Mouse (Mus musculus): ENCODE data around the gene Porcn. TPM values are rescaled to one million over a fixed set of nuclear protein-coding genes. Genes with fewer than 3 reads are reported as not detected.
A peak's percentile ranks its signal among the peaks of the same experiment; 100 is the strongest.

Porcn gene
- 10 to 100 TPM; 65.8 to 67.9 TPM for total RNA-seq (2021)

GRCm38 (mm10) chrX:8206015-8206693 is at the start of gene Porcn:
Gene Porcn, minus strand, starts transcription at chrX:8206525.
- intact Hi-C loops (cut with DNase I): loop anchor here (5.0 kb wide), 1 partner anchor 41 kb away; no protein-coding TSS in a partner anchor
- peak; percentile 75 to 91 for DNase-seq (ENCODE audit: extremely low spot score in 1 of 2, low spot score in 2 of 2)

GRCm38 (mm10) chrX:8255807-8256206 is 49.5 kb upstream of the Porcn start:
- intact Hi-C loops (cut with DNase I): no loop called here

GRCm38 (mm10) chrX:8253711-8254110 is 47.4 kb upstream of the Porcn start:
- DNase-seq (ENCODE audit: extremely low spot score in 1 of 2, low spot score in 2 of 2): no peak
- intact Hi-C loops (cut with DNase I): loop anchor here (5.0 kb wide), 1 partner anchor 86 kb away; no protein-coding TSS in a partner anchor

More at GRCm38 (mm10) chrX:8255807-8256206, 49.5 kb upstream of the Porcn start:
- no peak for DNase-seq (ENCODE audit: extremely low spot score in 1 of 2, low spot score in 2 of 2)

- intact Hi-C loops (cut with DNase I): loop anchor here (5.0 kb wide), 1 partner anchor 85 kb away; no protein-coding TSS in a partner anchor
Observed at GRCm38 (mm10) chrX:8252334-8253285, 46.3 kb upstream of the Porcn start, which contains the start of gene Ftsj1. Gene Ftsj1, minus strand, starts transcription at chrX:8252406.

GRCm38 (mm10) chrX:8251789-8252333 is 45.5 kb upstream of the Porcn start:
- no peak for DNase-seq (ENCODE audit: extremely low spot score in 1 of 2, low spot score in 2 of 2)
- intact Hi-C loops (cut with DNase I): loop anchor here (5.0 kb wide), 1 partner anchor 85 kb away; no protein-coding TSS in a partner anchor

More at GRCm38 (mm10) chrX:8252334-8253285, 46.3 kb upstream of the Porcn start, which contains the start of gene Ftsj1:
- peak; percentile 80 to 85 for DNase-seq (ENCODE audit: extremely low spot score in 1 of 2, low spot score in 2 of 2)

GRCm38 (mm10) chrX:8248542-8249120 is 42.3 kb upstream of the Porcn start:
- intact Hi-C loops (cut with DNase I): loop anchor here (5.0 kb wide), 1 partner anchor 41 kb away; the partner anchor contains the start of gene Porcn
- DNase-seq (ENCODE audit: extremely low spot score in 1 of 2, low spot score in 2 of 2): no peak

- no peak for DNase-seq (ENCODE audit: extremely low spot score in 1 of 2, low spot score in 2 of 2)
- intact Hi-C loops (cut with DNase I): loop anchor here (5.0 kb wide), 1 partner anchor 40 kb away; the partner anchor contains the start of gene Porcn
Observed at GRCm38 (mm10) chrX:8247680-8248079, 41.4 kb upstream of the Porcn start.

- no peak for DNase-seq (ENCODE audit: extremely low spot score in 1 of 2, low spot score in 2 of 2)
- intact Hi-C loops (cut with DNase I): no loop called here
Observed at GRCm38 (mm10) chrX:8238804-8239395, 32.6 kb upstream of the Porcn start.

GRCm38 (mm10) chrX:8236704-8237103 is 30.4 kb upstream of the Porcn start:
- intact Hi-C loops (cut with DNase I): no loop called here
- DNase-seq (ENCODE audit: extremely low spot score in 1 of 2, low spot score in 2 of 2): no peak

GRCm38 (mm10) chrX:8233602-8234001 is 27.3 kb upstream of the Porcn start:
- no peak for DNase-seq (ENCODE audit: extremely low spot score in 1 of 2, low spot score in 2 of 2)
- intact Hi-C loops (cut with DNase I): no loop called here

GRCm38 (mm10) chrX:8230272-8230671 is 23.9 kb upstream of the Porcn start:
- no peak for DNase-seq (ENCODE audit: extremely low spot score in 1 of 2, low spot score in 2 of 2)
- intact Hi-C loops (cut with DNase I): no loop called here

- intact Hi-C loops (cut with DNase I): no loop called here
- no peak for DNase-seq (ENCODE audit: extremely low spot score in 1 of 2, low spot score in 2 of 2)
Observed at GRCm38 (mm10) chrX:8223473-8223872, 17.1 kb upstream of the Porcn start.

GRCm38 (mm10) chrX:8222678-8223421 is 16.5 kb upstream of the Porcn start:
- intact Hi-C loops (cut with DNase I): no loop called here

GRCm38 (mm10) chrX:8222296-8222677 is 16.0 kb upstream of the Porcn start:
- intact Hi-C loops (cut with DNase I): no loop called here
- DNase-seq (ENCODE audit: extremely low spot score in 1 of 2, low spot score in 2 of 2): peak in 1 of 2 experiments; percentile 24

More at GRCm38 (mm10) chrX:8222678-8223421, 16.5 kb upstream of the Porcn start:
- DNase-seq (ENCODE audit: extremely low spot score in 1 of 2, low spot score in 2 of 2): peak in 1 of 2 experiments; percentile 11

- no peak for DNase-seq (ENCODE audit: extremely low spot score in 1 of 2, low spot score in 2 of 2)
- intact Hi-C loops (cut with DNase I): no loop called here
Observed at GRCm38 (mm10) chrX:8219651-8220050, 13.3 kb upstream of the Porcn start.

GRCm38 (mm10) chrX:8218114-8218513 is 11.8 kb upstream of the Porcn start:
- DNase-seq (ENCODE audit: extremely low spot score in 1 of 2, low spot score in 2 of 2): no peak
- intact Hi-C loops (cut with DNase I): no loop called here

GRCm38 (mm10) chrX:8217383-8217782 is 11.1 kb upstream of the Porcn start:
- no peak for DNase-seq (ENCODE audit: extremely low spot score in 1 of 2, low spot score in 2 of 2)
- intact Hi-C loops (cut with DNase I): no loop called here
